Mouse (Mus musculus) neural tube, embryonic 13.5 days (tissue): ENCODE results near the gene Lrrc66. TPM values are rescaled to one million over a fixed set of nuclear protein-coding genes. Genes with fewer than 3 reads are reported as not detected.

Experiments used
- ATAC-seq: fragments of 200-750 bp; cut with Nextera tagmentation; 2 replicates; pipeline ENCODE4 v1.8.0; 2017; ENCODE audit warnings: low read depth, mild to moderate bottlenecking, moderate TSS enrichment, moderate library complexity
- H3K27ac ChIP-seq: fragments of 300-500 bp; sonication (generic); replicated peaks from 2 replicates; pipeline ENCODE4 v1.5.1; 2015; ENCODE audit warnings: moderate library complexity, mild to moderate bottlenecking, inconsistent platforms
- H3K27me3 ChIP-seq: fragments of 300-500 bp; sonication (generic); 2 replicates; pipeline ENCODE4 v1.6.1; 2015; ENCODE audit warnings: mild to moderate bottlenecking, inconsistent platforms
- H3K36me3 ChIP-seq: fragments of 300-500 bp; sonication (generic); 2 replicates; pipeline ENCODE4 v1.6.1; 2015; ENCODE audit warnings: mild to moderate bottlenecking, inconsistent platforms
- H3K4me1 ChIP-seq: fragments of 300-500 bp; sonication (generic); replicated peaks from 2 replicates; pipeline ENCODE4 v1.6.1; 2015; ENCODE audit warnings: inconsistent platforms
- H3K4me2 ChIP-seq: fragments of 300-500 bp; sonication (generic); 2 replicates; pipeline ENCODE4 v1.6.1; 2015; ENCODE audit warnings: inconsistent platforms, mild to moderate bottlenecking, moderate library complexity
- H3K4me3 ChIP-seq: fragments of 300-500 bp; sonication (generic); 2 replicates; pipeline ENCODE4 v1.5.1; 2015; ENCODE audit warnings: mild to moderate bottlenecking, inconsistent platforms
- H3K9ac ChIP-seq: fragments of 300-500 bp; sonication (generic); 2 replicates; pipeline ENCODE4 v1.6.1; 2015; ENCODE audit warnings: moderate library complexity, mild to moderate bottlenecking, inconsistent platforms
- H3K9me3 ChIP-seq: fragments of 300-500 bp; sonication (generic); 2 replicates; pipeline ENCODE4 v1.6.1; 2016; ENCODE audit warnings: inconsistent platforms
- WGBS: fragments of 180-500 bp; shearing (Covaris S2); methylation state at CpG from one replicate; pipeline ENCODE4 v1.1.7; 2015; 5-methylcytosine and 5-hydroxymethylcytosine counted together
- polyA plus RNA-seq: library from polyadenylated mRNA; unstranded; fragments of >200 nt; fragmentation: Nextera tagmentation; extraction: Ambion mirVana; gene quantifications from 2 replicates; pipeline ENCODE4 v1.2.1, GENCODE M21; 2015

Gene Lrrc66
- polyA plus RNA-seq: not detected in 2 replicates

DNA sequence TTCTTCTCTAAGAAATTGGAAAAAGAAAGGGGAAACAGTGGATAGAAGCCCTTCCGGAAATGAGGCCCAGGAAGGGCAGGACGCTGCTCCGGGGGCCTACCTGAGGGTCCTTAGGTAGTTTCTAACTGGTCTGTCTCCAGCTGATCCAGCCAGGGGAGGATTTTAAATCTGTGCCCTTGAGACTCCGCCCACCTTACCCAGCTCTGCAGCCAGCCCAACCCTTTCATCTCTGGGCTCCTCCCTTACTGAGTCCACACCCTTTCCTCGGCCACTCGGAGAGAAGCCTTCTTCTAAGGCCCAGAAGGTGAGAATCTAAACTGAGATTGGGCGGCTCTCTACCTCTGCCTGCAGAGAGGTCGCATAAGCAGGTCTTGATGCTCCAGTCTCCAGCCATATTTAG is at the start of gene Lrrc66:
TSS of gene Lrrc66 (minus strand) at position 236 of the 400 bp plus-strand sequence.
- H3K4me2 ChIP-seq: no peak within 1 kb of the TSS
- peaks cover 7% of the 10 kb centered on the region for H3K4me1 ChIP-seq
- no peak within 1 kb of the TSS for H3K27ac ChIP-seq
- H3K27me3 ChIP-seq: no peaks in the 10 kb centered on the region
- H3K9ac ChIP-seq: no peak within 1 kb of the TSS
- no peak for ATAC-seq
- peaks cover 27% of the 10 kb centered on the region for H3K36me3 ChIP-seq
- no peak within 1 kb of the TSS for H3K4me3 ChIP-seq
- 0 out of 2 replicates have a peak, but pooled peaks cover 5% of the 10 kb centered on the region for H3K9me3 ChIP-seq
- WGBS: 79% methylated on average over 8 of the region's 8 CpGs

DNA sequence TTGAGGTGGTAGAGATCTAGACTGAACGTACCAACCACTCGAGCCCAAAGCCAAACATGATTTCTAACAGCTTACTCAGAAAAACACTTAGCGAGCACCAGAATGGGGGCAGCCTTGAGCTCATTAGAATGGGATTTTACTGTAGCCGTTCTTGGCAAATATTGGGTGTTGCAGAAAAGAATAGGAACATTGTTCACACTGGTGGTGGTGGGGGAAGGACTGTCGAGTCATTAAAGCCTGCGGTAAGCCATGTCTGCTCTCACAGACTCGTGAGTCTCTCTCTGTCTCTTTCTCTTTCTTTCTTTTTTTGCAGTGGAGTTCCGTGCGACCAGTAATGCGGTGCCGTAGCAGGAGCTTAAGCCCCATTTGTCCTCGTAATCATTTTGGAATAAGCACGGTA is 44.3 kb upstream of the Lrrc66 start:
- no peak for ATAC-seq
- H3K4me1 ChIP-seq: no peaks in the 10 kb centered on the region
- no peaks in the 10 kb centered on the region for H3K9me3 ChIP-seq
- no peak overlapping the region for H3K9ac ChIP-seq
- H3K36me3 ChIP-seq: no peaks in the 10 kb centered on the region
- H3K4me2 ChIP-seq: no peak overlapping the region
- no peak overlapping the region for H3K4me3 ChIP-seq
- H3K27ac ChIP-seq: no peak overlapping the region
- 64% methylated on average over 13 of the region's 13 CpGs for WGBS
- H3K27me3 ChIP-seq: no peaks in the 10 kb centered on the region

- no peaks in the 10 kb centered on the region for H3K9me3 ChIP-seq
- 88% methylated on average over 3 of the region's 3 CpGs for WGBS
- H3K4me1 ChIP-seq: no peaks in the 10 kb centered on the region
- no peaks in the 10 kb centered on the region for H3K36me3 ChIP-seq
- no peak overlapping the region for H3K4me3 ChIP-seq
- no peaks in the 10 kb centered on the region for H3K27me3 ChIP-seq
- H3K27ac ChIP-seq: no peak overlapping the region
- ATAC-seq: no peak
- H3K4me2 ChIP-seq: no peak overlapping the region
- no peak overlapping the region for H3K9ac ChIP-seq
These were observed 43.3 kb upstream of the Lrrc66 start for GRCm38 (mm10) chr5:73675604-73676003.

DNA sequence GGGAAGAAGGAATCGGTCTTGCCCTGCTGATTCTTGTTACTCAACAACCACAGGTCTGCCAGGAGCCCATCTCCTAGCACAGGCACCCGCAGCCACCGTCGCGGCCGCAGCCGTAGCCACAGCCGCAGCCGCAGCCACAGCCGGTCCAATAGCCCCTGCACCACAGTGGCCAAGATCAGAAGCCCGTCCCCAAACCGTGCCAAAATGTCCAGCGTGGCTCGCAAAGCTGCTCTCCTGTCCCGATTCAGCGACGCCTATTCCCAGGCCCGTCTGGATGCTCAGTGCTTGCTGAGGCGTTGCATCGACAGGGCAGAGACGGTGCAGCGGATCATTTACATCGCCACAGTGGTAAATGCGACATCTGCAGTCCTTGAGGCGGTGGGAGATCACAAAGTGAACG is 37.1 kb upstream of the Lrrc66 start:
- H3K9ac ChIP-seq: 0 out of 2 replicates have a peak overlapping the region, but pooled peaks have one; percentile 34
- H3K4me3 ChIP-seq: peak overlapping the region; percentile 16; the same call in 1 of the 2 replicates
- H3K27ac ChIP-seq: no peak overlapping the region
- H3K4me2 ChIP-seq: peak overlapping the region; percentile 45
- H3K27me3 ChIP-seq: no peaks in the 10 kb centered on the region
- peaks cover 4% of the 10 kb centered on the region for H3K4me1 ChIP-seq
- WGBS: 52% methylated on average over 26 of the region's 26 CpGs
- no peak for ATAC-seq
- no peaks in the 10 kb centered on the region for H3K36me3 ChIP-seq
- no peaks in the 10 kb centered on the region for H3K9me3 ChIP-seq

DNA sequence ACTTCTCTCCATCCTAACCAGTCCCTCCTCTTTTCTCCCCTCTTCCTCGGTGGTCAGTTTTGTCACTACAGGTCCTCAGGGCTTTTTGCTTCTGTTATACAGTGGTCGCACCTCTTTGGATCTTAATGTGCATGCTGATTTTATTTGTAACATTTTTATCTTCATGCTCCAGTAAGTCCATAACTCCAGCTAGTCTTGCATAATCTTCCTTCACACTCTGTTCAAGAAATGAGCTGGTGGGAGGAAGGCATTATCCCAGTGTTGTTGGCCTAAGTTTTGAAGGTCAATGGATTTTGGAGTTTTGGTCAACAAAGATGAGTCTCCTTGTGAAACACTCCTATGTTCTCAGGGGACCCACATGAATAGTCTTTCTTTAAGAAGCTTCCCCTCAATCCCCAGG is 35.6 kb upstream of the Lrrc66 start:
- Histone ChIP-seq H3K9me3 (no peaks in the 10 kb centered on the region), H3K9ac (no peak overlapping the region), H3K4me1 (peaks cover 4% of the 10 kb centered on the region), H3K36me3 (no peaks in the 10 kb centered on the region), H3K4me3 (no peak overlapping the region), H3K27ac (no peak overlapping the region), H3K4me2 (no peak overlapping the region), H3K27me3 (no peaks in the 10 kb centered on the region)
- 83% methylated on average over 2 of the region's 2 CpGs for WGBS
- ATAC-seq: no peak

GRCm38 (mm10) chr5:73666695-73667094 is 34.4 kb upstream of the Lrrc66 start:
- ATAC-seq: no peak
- 91% methylated on average over 2 of the region's 2 CpGs for WGBS
- H3K9me3 ChIP-seq: no peaks in the 10 kb centered on the region
- no peaks in the 10 kb centered on the region for H3K36me3 ChIP-seq
- no peaks in the 10 kb centered on the region for H3K27me3 ChIP-seq
- no peak overlapping the region for H3K4me3 ChIP-seq
- H3K4me2 ChIP-seq: no peak overlapping the region
- no peak overlapping the region for H3K27ac ChIP-seq
- H3K4me1 ChIP-seq: peaks cover 4% of the 10 kb centered on the region
- H3K9ac ChIP-seq: no peak overlapping the region

DNA sequence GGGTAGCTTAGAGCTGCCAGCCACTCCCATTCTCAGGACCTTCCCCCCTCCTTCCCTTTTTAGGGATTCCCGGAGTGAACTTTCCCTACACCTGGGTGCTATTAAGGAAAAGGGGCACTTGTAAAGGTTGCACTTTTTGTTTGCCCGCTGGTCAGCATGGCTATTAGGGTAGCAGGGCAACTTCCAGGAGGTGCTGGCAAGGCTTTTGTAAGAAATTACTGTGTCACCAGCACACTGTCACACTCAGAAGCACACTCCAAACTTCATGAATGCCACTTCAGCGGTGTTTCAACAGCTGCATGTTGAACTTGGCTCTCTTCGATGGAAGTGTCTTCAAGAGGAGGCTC is 19.5 kb upstream of the Lrrc66 start:
- ATAC-seq: no peak
- Histone ChIP-seq H3K9ac (no peak overlapping the region), H3K27ac (no peak overlapping the region), H3K4me1 (peaks cover 23% of the 10 kb centered on the region), H3K4me3 (peak overlapping the region; percentile 40), H3K4me2 (peak overlapping the region; percentile 75), H3K9me3 (no peaks in the 10 kb centered on the region), H3K36me3 (no peaks in the 10 kb centered on the region), H3K27me3 (peaks cover 65% of the 10 kb centered on the region)
- WGBS: 1% methylated on average over 4 of the region's 4 CpGs

GRCm38 (mm10) chr5:73651061-73651854 is 18.9 kb upstream of the Lrrc66 start, which contains the start of gene Spata18:
Gene Spata18, plus strand, starts transcription at chr5:73651379.
- Histone ChIP-seq H3K27me3 (peaks cover 69% of the 10 kb centered on the region), H3K36me3 (no peaks in the 10 kb centered on the region), H3K4me3 (peak within 1 kb of the TSS; percentile 40), H3K4me2 (peak within 1 kb of the TSS; percentile 75), H3K9ac (peak within 1 kb of the TSS; percentile 59), H3K27ac (no peak within 1 kb of the TSS), H3K9me3 (no peaks in the 10 kb centered on the region), H3K4me1 (peaks cover 29% of the 10 kb centered on the region)
- ATAC-seq: 0 out of 2 replicates have a peak, but pooled peaks have one; percentile 14
- WGBS: under 1% methylated on average over 57 of the region's 57 CpGs

- 1% methylated on average over 15 of the region's 15 CpGs for WGBS
- no peaks in the 10 kb centered on the region for H3K9me3 ChIP-seq
- H3K27ac ChIP-seq: no peak overlapping the region
- H3K4me3 ChIP-seq: peak overlapping the region; percentile 40
- no peak overlapping the region for H3K9ac ChIP-seq
- peaks cover 70% of the 10 kb centered on the region for H3K27me3 ChIP-seq
- H3K4me1 ChIP-seq: peaks cover 31% of the 10 kb centered on the region
- H3K4me2 ChIP-seq: peak overlapping the region; percentile 75
- H3K36me3 ChIP-seq: no peaks in the 10 kb centered on the region
- no peak for ATAC-seq
These were observed 18.1 kb upstream of the Lrrc66 start for GRCm38 (mm10) chr5:73650365-73650964.

GRCm38 (mm10) chr5:73647261-73647900 is 15.1 kb upstream of the Lrrc66 start, which contains the start of gene Sgcb:
Gene Sgcb, minus strand, starts transcription at chr5:73647790.
- ATAC-seq: peak; percentile 80
- peak within 1 kb of the TSS; percentile 92 for H3K9ac ChIP-seq
- peak within 1 kb of the TSS; percentile 86 for H3K4me3 ChIP-seq
- no peaks in the 10 kb centered on the region for H3K9me3 ChIP-seq
- H3K36me3 ChIP-seq: peaks cover 4% of the 10 kb centered on the region
- H3K27me3 ChIP-seq: peaks cover 52% of the 10 kb centered on the region
- peak within 1 kb of the TSS; percentile 85 for H3K4me2 ChIP-seq
- WGBS: under 1% methylated on average over 46 of the region's 62 CpGs
- H3K4me1 ChIP-seq: peaks cover 31% of the 10 kb centered on the region
- H3K27ac ChIP-seq: peak within 1 kb of the TSS; percentile 72

DNA sequence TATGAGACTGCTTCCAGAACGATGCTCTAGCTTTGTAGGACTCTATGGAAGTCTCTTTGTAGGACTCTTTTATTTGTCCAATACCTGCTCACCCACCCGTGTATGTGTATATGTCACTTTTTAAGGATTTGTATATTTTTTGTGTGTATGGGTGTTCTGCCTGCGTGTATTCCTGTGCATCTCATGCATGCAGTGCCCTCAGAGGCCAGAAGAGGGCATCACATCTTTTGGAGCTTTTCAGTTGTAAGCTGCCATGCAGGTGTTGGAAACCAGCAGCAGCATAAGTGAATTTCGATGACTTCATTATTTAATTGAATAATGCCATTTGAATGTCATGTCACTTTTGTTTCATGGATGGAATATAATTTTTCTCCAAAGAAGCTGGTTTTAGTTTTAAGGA is 9.8 kb upstream of the Lrrc66 start:
- H3K4me3 ChIP-seq: no peak overlapping the region
- no peak overlapping the region for H3K9ac ChIP-seq
- 84% methylated on average over 4 of the region's 4 CpGs for WGBS
- peaks cover 26% of the 10 kb centered on the region for H3K36me3 ChIP-seq
- no peak overlapping the region for H3K27ac ChIP-seq
- H3K4me2 ChIP-seq: no peak overlapping the region
- ATAC-seq: no peak
- H3K9me3 ChIP-seq: no peaks in the 10 kb centered on the region
- peaks cover 11% of the 10 kb centered on the region for H3K4me1 ChIP-seq
- peaks cover 5% of the 10 kb centered on the region; the same call in 1 of the 2 replicates for H3K27me3 ChIP-seq

DNA sequence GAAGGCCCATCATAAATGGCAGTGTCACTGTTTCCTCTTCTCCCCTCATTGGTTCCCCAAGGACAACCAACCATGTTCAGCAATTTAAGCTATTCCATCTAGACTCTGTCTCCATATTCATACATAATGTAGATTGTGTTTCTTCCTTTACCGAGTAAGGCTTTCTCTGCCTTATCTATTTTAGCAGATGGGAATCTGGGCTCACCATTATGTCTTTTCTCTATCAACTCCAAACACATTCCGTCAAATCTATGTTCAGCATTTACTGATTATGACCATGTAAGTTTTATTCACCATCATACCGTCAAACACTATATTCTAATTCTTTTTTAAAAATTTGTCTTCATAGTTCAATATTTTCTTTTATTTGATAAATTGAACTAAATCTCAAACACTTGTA is 8.7 kb upstream of the Lrrc66 start:
- H3K4me1 ChIP-seq: peaks cover under 1% of the 10 kb centered on the region; the same call in 1 of the 2 replicates
- H3K9ac ChIP-seq: no peak overlapping the region
- no peaks in the 10 kb centered on the region for H3K9me3 ChIP-seq
- H3K4me2 ChIP-seq: no peak overlapping the region
- no peaks in the 10 kb centered on the region for H3K27me3 ChIP-seq
- H3K4me3 ChIP-seq: no peak overlapping the region
- ATAC-seq: no peak
- peaks cover 31% of the 10 kb centered on the region for H3K36me3 ChIP-seq
- 92% methylated on average over 3 of the region's 3 CpGs for WGBS
- H3K27ac ChIP-seq: no peak overlapping the region
